ENCODE assay signal across 9 mouse cellular contexts in genomic region chr9:99357561-99357920, GRCm38 (mm10). TPM values are rescaled to one million over a fixed set of nuclear protein-coding genes. Genes with fewer than 3 reads are reported as not detected.
DNase-seq lines count a peak whose midpoint lies in the region; ATAC-seq and TF ChIP-seq lines count a peak whose summit lies in the region.
"Had no signal": no experiment of that assay in that cellular context is flagged by ENCODE, and none has a peak within 500 bp of the region (broad histone marks: within the 10 kb centered on the region; RNA-seq: fewer than 3 reads in every experiment).

No protein-coding gene starts in this region.

- 5% methylated on average over 19 of the region's 19 CpGs for WGBS in embryonic facial prominence, embryonic 15.5 days
- 5% methylated on average over 19 of the region's 19 CpGs for WGBS in intestine, postnatal 0 days
- 4% methylated on average over 19 of the region's 19 CpGs for WGBS in neural tube, embryonic 15.5 days

- H3K4me2 ChIP-seq in embryonic facial prominence, embryonic 15.5 days (replicated peaks): peak overlapping the region; percentile 98
- H3K4me2 ChIP-seq in intestine, postnatal 0 days (replicated peaks; ENCODE audit: low read depth): peak overlapping the region; percentile 74
- peak overlapping the region; percentile 99 for H3K4me2 ChIP-seq in neural tube, embryonic 15.5 days

- intact Hi-C loops in left cerebral cortex, adult 2 months (cut with DNase I): no loop called here
- intact Hi-C loops in left cerebral cortex, postnatal 14 days (cut with DNase I): no loop called here

- no peak for TF ChIP-seq CTCF in left cerebral cortex, adult 2 months (IDR thresholded peaks at IDR 0.05)
- no peak for TF ChIP-seq CTCF in intestine, postnatal 0 days (IDR thresholded peaks at IDR 0.05; ENCODE audit: low read depth)

- no peaks in the 10 kb centered on the region for H3K36me3 ChIP-seq in embryonic facial prominence, embryonic 15.5 days
- no peaks in the 10 kb centered on the region for H3K36me3 ChIP-seq in intestine, postnatal 0 days (ENCODE audit: control insufficient read depth, insufficient read depth)
- H3K36me3 ChIP-seq in neural tube, embryonic 15.5 days: no peaks in the 10 kb centered on the region

- no peak for DNase-seq in left cerebral cortex, adult 2 months (ENCODE audit: extremely low spot score in 1 of 2, low spot score in 2 of 2)
- DNase-seq in left cerebral cortex, postnatal 14 days (ENCODE audit: low spot score in 2 of 2): no peak
- DNase-seq in adrenal gland, postnatal 14 days: no peak
- no peak for DNase-seq in right cerebral cortex, postnatal 25 days
- DNase-seq: gastrocnemius, postnatal 10 days had no signal

- peaks cover 16% of the 10 kb centered on the region for H3K4me1 ChIP-seq in embryonic facial prominence, embryonic 15.5 days
- H3K4me1 ChIP-seq in intestine, postnatal 0 days (replicated peaks; ENCODE audit: control insufficient read depth, insufficient read depth, low read length): no peaks in the 10 kb centered on the region
- peaks cover 15% of the 10 kb centered on the region for H3K4me1 ChIP-seq in neural tube, embryonic 15.5 days

- H3K9ac ChIP-seq in embryonic facial prominence, embryonic 15.5 days: no peak overlapping the region
- H3K9ac ChIP-seq in intestine, postnatal 0 days (ENCODE audit: low read depth, low read length): no peak overlapping the region
- peak overlapping the region; percentile 26 for H3K9ac ChIP-seq in neural tube, embryonic 15.5 days (replicated peaks)

- peaks cover 42% of the 10 kb centered on the region for H3K27me3 ChIP-seq in embryonic facial prominence, embryonic 15.5 days
- H3K27me3 ChIP-seq in intestine, postnatal 0 days (replicated peaks; ENCODE audit: control insufficient read depth, insufficient read depth, low read length): peaks cover 27% of the 10 kb centered on the region
- peaks cover 50% of the 10 kb centered on the region for H3K27me3 ChIP-seq in neural tube, embryonic 15.5 days (replicated peaks)

- no peak overlapping the region for H3K27ac ChIP-seq in left cerebral cortex, adult 2 months
- no peak overlapping the region for H3K27ac ChIP-seq in embryonic facial prominence, embryonic 15.5 days (replicated peaks)
- no peak overlapping the region for H3K27ac ChIP-seq in intestine, postnatal 0 days (ENCODE audit: low read depth, low read length)
- H3K27ac ChIP-seq in neural tube, embryonic 15.5 days (replicated peaks): no peak overlapping the region

- no peak for ATAC-seq in embryonic facial prominence, embryonic 15.5 days (ENCODE audit: insufficient number of reproducible peaks, low FRiP score, low TSS enrichment, low read depth)
- 0 out of 2 replicates have a peak, but pooled peaks have one; percentile 26 for ATAC-seq in intestine, postnatal 0 days
- ATAC-seq in neural tube, embryonic 15.5 days (ENCODE audit: low FRiP score): peak; percentile 45; the same call in 1 of the 2 replicates
- no peak for ATAC-seq in granulocyte monocyte progenitor cell, adult 5-6 weeks (replicated peaks; ENCODE audit: poor library complexity, severe bottlenecking)

- H3K4me3 ChIP-seq in left cerebral cortex, adult 2 months: peak overlapping the region; percentile 34
- H3K4me3 ChIP-seq in embryonic facial prominence, embryonic 15.5 days (replicated peaks): peak overlapping the region; percentile 49
- H3K4me3 ChIP-seq in intestine, postnatal 0 days (ENCODE audit: low read depth, low read length): peak overlapping the region; percentile 40
- H3K4me3 ChIP-seq in neural tube, embryonic 15.5 days (replicated peaks): peak overlapping the region; percentile 50

- no peaks in the 10 kb centered on the region for H3K9me3 ChIP-seq in embryonic facial prominence, embryonic 15.5 days (replicated peaks)
- H3K9me3 ChIP-seq in intestine, postnatal 0 days (ENCODE audit: control insufficient read depth): no peaks in the 10 kb centered on the region
- H3K9me3 ChIP-seq in neural tube, embryonic 15.5 days (replicated peaks): no peaks in the 10 kb centered on the region

RNA-seq across cellular contexts. Expression of gene Esyt3, which starts 0.8 kb away (rescaled TPM):
- 1 to 10 TPM; 1.7 to 2.1 TPM for total RNA-seq in left cerebral cortex, adult 2 months (2021)
- 1 to 10 TPM in 1 of 2 experiments, under 1 TPM in 1; 0.59 to 1.1 TPM for total RNA-seq in left cerebral cortex, postnatal 14 days (2021)
- 1.7 and 2.5 TPM in 2 replicates for polyA plus RNA-seq in embryonic facial prominence, embryonic 15.5 days (2015; fragmentation: Nextera tagmentation; extraction: Ambion mirVana)
- polyA plus RNA-seq in intestine, postnatal 0 days (2015; fragmentation: Nextera tagmentation; extraction: Ambion mirVana): 0.37 and 0.47 TPM in 2 replicates
- 0.60 and 0.64 TPM in 2 replicates for polyA plus RNA-seq in neural tube, embryonic 15.5 days (2015; fragmentation: Nextera tagmentation; extraction: Ambion mirVana)
- total RNA-seq in granulocyte monocyte progenitor cell, adult 5-6 weeks (2014; fragmentation: Nextera tagmentation): not detected in 2 replicates
- not detected in 2 replicates for total RNA-seq in granulocyte monocyte progenitor cell, adult 5-6 weeks (2017)
- total RNA-seq in adrenal gland, postnatal 14 days (2021): 0.44 and 0.71 TPM in 2 replicates

Comparison
In these comparisons a context has a peak if more than half of its experiments do, and no peak if none do; other contexts are left out.
1. ATAC-seq: peak in intestine, postnatal 0 days (single experiment) and neural tube, embryonic 15.5 days (single experiment); none in embryonic facial prominence, embryonic 15.5 days (single experiment) and granulocyte monocyte progenitor cell, adult 5-6 weeks (single experiment).
2. Peak in every context shown above with its lines, with median percentiles within 50 percentile points of each other: H3K4me3 ChIP-seq and H3K4me2 ChIP-seq.